Mouse (Mus musculus) liver, embryonic 14.5 days (tissue): Measurements from ENCODE around the gene Vwa3a. TPM values are rescaled to one million over a fixed set of nuclear protein-coding genes. Genes with fewer than 3 reads are reported as not detected.

Experiments used
- ATAC-seq: fragments of 200-750 bp; cut with Nextera tagmentation; 2 replicates; pipeline ENCODE4 v1.8.0; 2017; ENCODE audit warnings: moderate number of reproducible peaks, mild to moderate bottlenecking, moderate library complexity; ENCODE audit not compliant: insufficient read depth
- DNase-seq, 3 experiments: peaks; one replicate each; pipeline ENCODE4 v3.0.0-alpha.2; 2012 to 2013; ENCODE audit warnings: low read depth in 3 of 3, low spot score in 3 of 3
- H3K27ac ChIP-seq: fragments of 300-500 bp; sonication (generic); 2 replicates; pipeline ENCODE4 v1.5.1; 2014; ENCODE audit warnings: moderate library complexity, mild to moderate bottlenecking, control low read depth, inconsistent platforms
- H3K27me3 ChIP-seq: fragments of 300-500 bp; sonication (generic); 2 replicates; pipeline ENCODE4 v1.6.1; 2014; ENCODE audit warnings: mild to moderate bottlenecking, low read length, moderate library complexity; ENCODE audit not compliant: control insufficient read depth, insufficient read depth
- H3K36me3 ChIP-seq: fragments of 300-500 bp; sonication (generic); replicated peaks from 2 replicates; pipeline ENCODE4 v1.6.1; 2014; ENCODE audit warnings: low read depth; ENCODE audit not compliant: control insufficient read depth, insufficient read depth
- H3K4me1 ChIP-seq, 2 experiments: fragments of 200-500 bp in 1 of 2; fragments of 300-500 bp in 1 of 2; sonication (generic) in 1 of 2; replicated peaks; 2 replicates each; pipeline ENCODE4 v1.6.1; 2012 to 2014; ENCODE audit warnings: antibody characterized with exemption in 1 of 2, inconsistent platforms in 1 of 2, low read length in 1 of 2; ENCODE audit not compliant: control insufficient read depth in 2 of 2, insufficient read depth in 2 of 2
- H3K4me2 ChIP-seq: fragments of 300-500 bp; sonication (generic); 2 replicates; pipeline ENCODE4 v1.6.1; 2014; ENCODE audit warnings: low read depth, mild to moderate bottlenecking, control low read depth, moderate library complexity
- H3K4me3 ChIP-seq, 2 experiments: fragments of 200-500 bp in 1 of 2; fragments of 300-500 bp in 1 of 2; sonication (generic) in 1 of 2; 2 replicates each; pipeline ENCODE4 v1.5.1; 2012 to 2014; ENCODE audit warnings: low read depth in 2 of 2, low read length in 2 of 2, mild to moderate bottlenecking in 2 of 2, control low read depth in 1 of 2, inconsistent platforms in 1 of 2, moderate library complexity in 1 of 2; ENCODE audit not compliant: insufficient read depth in 1 of 2
- H3K9ac ChIP-seq: fragments of 300-500 bp; sonication (generic); replicated peaks from 2 replicates; pipeline ENCODE4 v1.6.1; 2014; ENCODE audit warnings: mild to moderate bottlenecking, control low read depth, moderate library complexity
- H3K9me3 ChIP-seq: fragments of 300-500 bp; sonication (generic); 2 replicates; pipeline ENCODE4 v1.6.1; 2016; ENCODE audit warnings: low read length, mixed read lengths; ENCODE audit not compliant: control insufficient read depth
- CTCF ChIP-seq: IDR thresholded peaks from 2 replicates; pipeline ENCODE4 v1.5.1; 2016; ENCODE audit warnings: antibody characterized with exemption, low read depth, control low read depth
- EP300 ChIP-seq: IDR thresholded peaks from 2 replicates; pipeline ENCODE4 v1.6.1; 2016; ENCODE audit warnings: antibody characterized with exemption, low read depth
- WGBS: fragments of 180-500 bp; shearing (Covaris S2); extraction: QIAGEN DNeasy Blood & Tissue Kit; methylation state at CpG from one replicate; pipeline ENCODE4 v1.1.7; 2014; ENCODE audit not compliant: insufficient replicate concordance; 5-methylcytosine and 5-hydroxymethylcytosine counted together
- polyA plus RNA-seq, 2 experiments: library from polyadenylated mRNA; depleted of rRNA in 1 of 2; stranded (reverse) in 1 of 2; unstranded in 1 of 2; fragments of >200 nt; fragmentation: Nextera tagmentation in 1 of 2; extraction: Ambion mirVana in 1 of 2; gene quantifications; 2 replicates each; pipeline versions ENCODE4 v1.2.1 to v1.2.3; 2012 to 2014

Vwa3a gene
- polyA plus RNA-seq, 2 experiments = 0.07 TPM; not detected in 1

GRCm38 (mm10) chr7:120843852-120844435 is 104.8 kb downstream of the Vwa3a start:
- peak overlapping the region; percentile 73 to 95 for H3K4me3 ChIP-seq
- peak overlapping the region; percentile 88 for H3K4me2 ChIP-seq
- H3K27ac ChIP-seq = peak overlapping the region; percentile 90
- H3K27me3 ChIP-seq = no peaks in the 10 kb centered on the region
- TF ChIP-seq EP300 = no peak
- no peak for TF ChIP-seq CTCF
- no peaks in the 10 kb centered on the region for H3K9me3 ChIP-seq
- DNase-seq (no peak), ATAC-seq (no peak)
- peaks cover 7 to 36% of the 10 kb centered on the region in 2 experiments for H3K4me1 ChIP-seq
- H3K9ac ChIP-seq = peak overlapping the region; percentile 92
- peaks cover 29% of the 10 kb centered on the region for H3K36me3 ChIP-seq
- 5% methylated on average over 16 of the region's 16 CpGs for WGBS

- DNase-seq (peak in 1 of 3 experiments; percentile 59), ATAC-seq (no peak)
- no peak for TF ChIP-seq EP300
- no peak for TF ChIP-seq CTCF
- H3K27me3 ChIP-seq = no peaks in the 10 kb centered on the region
- peak overlapping the region; percentile 88 for H3K4me2 ChIP-seq
- peaks cover 29% of the 10 kb centered on the region for H3K36me3 ChIP-seq
- no peaks in the 10 kb centered on the region for H3K9me3 ChIP-seq
- H3K27ac ChIP-seq = peak overlapping the region; percentile 90
- peak overlapping the region; percentile 73 to 95 for H3K4me3 ChIP-seq
- 56% methylated on average over 9 of the region's 9 CpGs for WGBS
- H3K4me1 ChIP-seq = peaks cover 12 to 41% of the 10 kb centered on the region in 2 experiments
- peak overlapping the region; percentile 92 for H3K9ac ChIP-seq
Observed at GRCm38 (mm10) chr7:120844689-120845088, 105.6 kb downstream of the Vwa3a start.

DNA sequence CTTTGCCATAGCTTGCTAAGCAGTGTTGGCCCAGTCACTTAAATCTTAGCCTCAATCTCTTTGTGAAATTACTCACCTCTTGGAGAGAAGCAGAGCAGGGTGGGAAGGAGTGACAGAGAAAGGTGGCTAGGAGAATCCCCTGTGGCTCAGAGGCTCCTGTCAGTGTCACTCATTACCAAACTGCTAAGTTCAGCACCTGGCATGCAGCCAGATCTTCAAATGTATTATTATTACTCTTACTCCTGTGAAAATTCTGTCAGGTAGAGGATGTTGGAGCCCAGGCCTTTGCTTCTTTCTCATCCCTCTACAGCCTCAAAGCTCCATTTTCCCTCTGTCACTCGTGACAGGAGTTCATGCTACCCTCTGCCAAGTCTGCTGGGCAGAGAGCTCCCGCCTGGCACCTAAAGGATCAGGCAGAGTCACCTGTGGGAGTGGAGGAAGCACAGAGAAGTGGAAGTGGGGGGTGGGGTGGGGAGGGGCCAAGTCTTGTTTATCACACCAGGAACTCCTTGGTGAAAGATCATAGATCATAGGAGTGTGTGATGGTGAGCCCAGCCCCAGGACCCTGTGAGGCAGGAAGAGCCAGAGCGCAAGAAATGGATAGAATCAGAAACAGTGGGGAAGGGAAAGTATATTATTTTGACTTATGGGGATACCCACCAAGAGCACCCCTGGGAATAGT is 109.9 kb downstream of the Vwa3a start:
- 57% methylated on average over 3 of the region's 3 CpGs for WGBS
- ATAC-seq (no peak), DNase-seq (no peak)
- Histone ChIP-seq H3K9me3 (no peaks in the 10 kb centered on the region), H3K4me2 (no peak overlapping the region), H3K4me3 (no peak overlapping the region), H3K27me3 (no peaks in the 10 kb centered on the region), H3K36me3 (peaks cover 36% of the 10 kb centered on the region), H3K4me1 (peaks cover 40 to 71% of the 10 kb centered on the region in 2 experiments), H3K9ac (no peak overlapping the region; the same call in 1 of the 2 replicates), H3K27ac (peak overlapping the region; percentile 21)
- TF ChIP-seq CTCF (no peak), EP300 (no peak)

- Histone ChIP-seq H3K36me3 (peaks cover 35% of the 10 kb centered on the region), H3K27me3 (no peaks in the 10 kb centered on the region), H3K27ac (peak overlapping the region; percentile 72), H3K4me2 (peak overlapping the region; percentile 61), H3K4me3 (no peak overlapping the region), H3K9ac (no peak overlapping the region), H3K9me3 (no peaks in the 10 kb centered on the region), H3K4me1 (peaks cover 45 to 65% of the 10 kb centered on the region in 2 experiments)
- WGBS = 86% methylated on average over 3 of the region's 3 CpGs
- DNase-seq (no peak), ATAC-seq (no peak)
- TF ChIP-seq CTCF = no peak
- TF ChIP-seq EP300 = no peak
Observed at GRCm38 (mm10) chr7:120850165-120850564, 111.0 kb downstream of the Vwa3a start.

Other genes with a start within 250 kb of the Vwa3a start
- 86.8 and 95.8 TPM in 2 replicates for gene Uqcrc2, start 104.1 kb upstream of the Vwa3a start, polyA plus RNA-seq (2012; rRNA removed)
- gene Uqcrc2, start 104.1 kb upstream of the Vwa3a start, polyA plus RNA-seq (2014; fragmentation: Nextera tagmentation; extraction: Ambion mirVana) = 136 and 142 TPM in 2 replicates
- 0.02 and 0.03 TPM in 2 replicates for gene Pdzd9, start 69.0 kb upstream of the Vwa3a start, polyA plus RNA-seq (2012; rRNA removed)
- gene Pdzd9, start 69.0 kb upstream of the Vwa3a start, polyA plus RNA-seq (2014; fragmentation: Nextera tagmentation; extraction: Ambion mirVana) = 0.06 and 0.14 TPM in 2 replicates
- gene Mosmo, start 61.7 kb upstream of the Vwa3a start, polyA plus RNA-seq (2012; rRNA removed) = 8.0 and 9.6 TPM in 2 replicates
- gene Mosmo, start 61.7 kb upstream of the Vwa3a start, polyA plus RNA-seq (2014; fragmentation: Nextera tagmentation; extraction: Ambion mirVana) = 4.8 and 6.3 TPM in 2 replicates
- not detected in 2 replicates for gene Gm5737, start 73.0 kb downstream of the Vwa3a start, polyA plus RNA-seq (2012; rRNA removed)
- gene Gm5737, start 73.0 kb downstream of the Vwa3a start, polyA plus RNA-seq (2014; fragmentation: Nextera tagmentation; extraction: Ambion mirVana) = not detected in 2 replicates
- gene Eef2k, start 103.5 kb downstream of the Vwa3a start, polyA plus RNA-seq (2012; rRNA removed) = 21.5 and 30.2 TPM in 2 replicates
- gene Eef2k, start 103.5 kb downstream of the Vwa3a start, polyA plus RNA-seq (2014; fragmentation: Nextera tagmentation; extraction: Ambion mirVana) = 13.4 and 14.5 TPM in 2 replicates
- 5.8 and 9.2 TPM in 2 replicates for gene Polr3e, start 178.4 kb downstream of the Vwa3a start, polyA plus RNA-seq (2012; rRNA removed)
- gene Polr3e, start 178.4 kb downstream of the Vwa3a start, polyA plus RNA-seq (2014; fragmentation: Nextera tagmentation; extraction: Ambion mirVana) = 6.6 and 7.1 TPM in 2 replicates
- 67.9 and 100 TPM in 2 replicates for gene Cdr2, start 243.0 kb downstream of the Vwa3a start, polyA plus RNA-seq (2012; rRNA removed)
- 56.3 and 59.8 TPM in 2 replicates for gene Cdr2, start 243.0 kb downstream of the Vwa3a start, polyA plus RNA-seq (2014; fragmentation: Nextera tagmentation; extraction: Ambion mirVana)
- gene Mfsd13b, start 243.2 kb downstream of the Vwa3a start, polyA plus RNA-seq (2012; rRNA removed) = 0.04 and 0.06 TPM in 2 replicates
- not detected in 2 replicates for gene Mfsd13b, start 243.2 kb downstream of the Vwa3a start, polyA plus RNA-seq (2014; fragmentation: Nextera tagmentation; extraction: Ambion mirVana)